Mouse (Mus musculus) intestine, postnatal 0 days (tissue): ENCODE data around the gene Olfr522. TPM values are rescaled to one million over a fixed set of nuclear protein-coding genes. Genes with fewer than 3 reads are reported as not detected.

Experiments used
- ATAC-seq: fragments of 200-750 bp; cut with Nextera tagmentation; 2 replicates; pipeline ENCODE4 v1.8.0; 2017; ENCODE audit warnings: mild to moderate bottlenecking, moderate TSS enrichment, moderate library complexity
- H3K27ac ChIP-seq: fragments of 300-500 bp; sonication (generic); 2 replicates; pipeline ENCODE4 v1.5.1; 2014; ENCODE audit warnings: mild to moderate bottlenecking, low read depth, low read length, moderate library complexity
- H3K27me3 ChIP-seq: fragments of 300-500 bp; sonication (generic); replicated peaks from 2 replicates; pipeline ENCODE4 v1.6.1; 2014; ENCODE audit warnings: low read length, mixed read lengths; ENCODE audit not compliant: control insufficient read depth, insufficient read depth
- H3K36me3 ChIP-seq: fragments of 300-500 bp; sonication (generic); 2 replicates; pipeline ENCODE4 v1.6.1; 2014; ENCODE audit warnings: mild to moderate bottlenecking, moderate library complexity; ENCODE audit not compliant: control insufficient read depth, insufficient read depth
- H3K4me1 ChIP-seq: fragments of 300-500 bp; sonication (generic); replicated peaks from 2 replicates; pipeline ENCODE4 v1.6.1; 2014; ENCODE audit warnings: antibody characterized with exemption, low read length, mixed read lengths; ENCODE audit not compliant: control insufficient read depth, insufficient read depth
- H3K4me2 ChIP-seq: fragments of 300-500 bp; sonication (generic); replicated peaks from 2 replicates; pipeline ENCODE4 v1.6.1; 2014; ENCODE audit warnings: low read depth, mild to moderate bottlenecking, moderate library complexity
- H3K4me3 ChIP-seq: fragments of 300-500 bp; sonication (generic); 2 replicates; pipeline ENCODE4 v1.5.1; 2014; ENCODE audit warnings: low read depth, low read length
- H3K9ac ChIP-seq: fragments of 300-500 bp; sonication (generic); 2 replicates; pipeline ENCODE4 v1.6.1; 2014; ENCODE audit warnings: mild to moderate bottlenecking, low read depth, low read length
- H3K9me3 ChIP-seq: fragments of 300-500 bp; sonication (generic); 2 replicates; pipeline ENCODE4 v1.6.1; 2016; ENCODE audit warnings: mixed run types; ENCODE audit not compliant: control insufficient read depth
- CTCF ChIP-seq: sonication (generic); IDR thresholded peaks from 2 replicates; pipeline ENCODE4 v1.5.1; 2016; ENCODE audit warnings: low read depth, mild to moderate bottlenecking, control low read depth, antibody characterized with exemption, moderate library complexity
- WGBS: fragments of 180-500 bp; shearing (Covaris S2); extraction: QIAGEN DNeasy Blood & Tissue Kit; methylation state at CpG from one replicate; pipeline ENCODE4 v1.1.7; 2014; 5-methylcytosine and 5-hydroxymethylcytosine counted together
- polyA plus RNA-seq: library from polyadenylated mRNA; unstranded; fragments of >200 nt; fragmentation: Nextera tagmentation; extraction: Ambion mirVana; gene quantifications from 2 replicates; pipeline ENCODE4 v1.2.1, GENCODE M21; 2015

Gene Olfr522
- polyA plus RNA-seq, 1 experiment from 2014 or later: not detected

- no peak for ATAC-seq
- Histone ChIP-seq H3K4me1 (no peaks in the 10 kb centered on the region), H3K27me3 (no peaks in the 10 kb centered on the region), H3K4me3 (no peak overlapping the region), H3K36me3 (no peaks in the 10 kb centered on the region), H3K9ac (no peak overlapping the region), H3K9me3 (no peaks in the 10 kb centered on the region), H3K27ac (no peak overlapping the region), H3K4me2 (no peak overlapping the region)
- TF ChIP-seq CTCF: no peak
- WGBS: 86% methylated on average over 3 of the region's 3 CpGs
These were observed 6.3 kb upstream of the Olfr522 start for GRCm38 (mm10) chr7:140170863-140171262.

DNA sequence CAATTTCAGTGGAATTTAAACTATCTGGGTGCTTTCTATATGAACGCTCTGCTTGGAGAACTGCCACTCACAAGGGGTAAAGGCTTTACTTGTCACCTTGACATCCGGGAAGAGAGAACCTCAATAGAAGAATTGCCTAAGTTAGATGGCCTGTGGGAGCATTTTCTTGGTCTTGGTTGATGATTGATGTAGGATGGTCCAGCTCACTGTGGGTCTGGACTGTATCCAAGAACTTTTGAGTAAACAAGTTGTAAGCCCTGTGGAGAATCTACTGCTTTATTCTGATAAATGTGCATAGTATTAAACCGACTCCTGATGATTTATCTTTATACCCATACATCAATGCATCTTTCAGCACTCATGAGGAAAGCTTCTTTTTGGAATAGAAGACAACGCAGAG lies 4.8 kb upstream of the Olfr522 start:
- Histone ChIP-seq H3K4me3 (no peak overlapping the region), H3K9ac (no peak overlapping the region), H3K4me1 (no peaks in the 10 kb centered on the region), H3K36me3 (no peaks in the 10 kb centered on the region), H3K27me3 (no peaks in the 10 kb centered on the region), H3K27ac (no peak overlapping the region), H3K4me2 (no peak overlapping the region), H3K9me3 (no peaks in the 10 kb centered on the region)
- 71% methylated on average over 4 of the region's 4 CpGs for WGBS
- ATAC-seq: no peak
- no peak for TF ChIP-seq CTCF

DNA sequence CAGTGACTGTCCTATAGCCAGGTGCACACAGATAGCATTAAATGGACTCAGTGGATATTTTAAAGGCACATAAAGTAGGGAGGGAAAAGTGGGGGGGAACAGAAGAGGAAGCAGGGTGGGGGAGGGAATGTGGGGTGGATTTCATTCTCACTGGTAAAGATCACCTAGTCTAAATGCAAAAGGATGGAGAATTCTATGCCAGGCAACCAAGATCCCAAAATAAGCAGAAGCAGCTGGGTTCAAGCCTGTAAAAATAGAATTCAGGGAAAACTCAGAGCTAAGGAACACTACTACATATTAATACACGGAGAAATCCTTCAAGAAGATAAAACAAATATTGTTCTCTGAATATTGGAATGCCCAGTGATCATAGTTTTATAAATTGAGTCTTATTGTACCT lies 3.4 kb upstream of the Olfr522 start:
- H3K36me3 ChIP-seq: no peaks in the 10 kb centered on the region
- H3K27ac ChIP-seq: no peak overlapping the region
- no peak for TF ChIP-seq CTCF
- H3K27me3 ChIP-seq: no peaks in the 10 kb centered on the region
- no peak for ATAC-seq
- H3K4me1 ChIP-seq: no peaks in the 10 kb centered on the region
- H3K9ac ChIP-seq: no peak overlapping the region
- H3K9me3 ChIP-seq: no peaks in the 10 kb centered on the region
- no peak overlapping the region for H3K4me3 ChIP-seq
- H3K4me2 ChIP-seq: no peak overlapping the region
- WGBS: 79% methylated on average over 1 of the region's 1 CpGs

DNA sequence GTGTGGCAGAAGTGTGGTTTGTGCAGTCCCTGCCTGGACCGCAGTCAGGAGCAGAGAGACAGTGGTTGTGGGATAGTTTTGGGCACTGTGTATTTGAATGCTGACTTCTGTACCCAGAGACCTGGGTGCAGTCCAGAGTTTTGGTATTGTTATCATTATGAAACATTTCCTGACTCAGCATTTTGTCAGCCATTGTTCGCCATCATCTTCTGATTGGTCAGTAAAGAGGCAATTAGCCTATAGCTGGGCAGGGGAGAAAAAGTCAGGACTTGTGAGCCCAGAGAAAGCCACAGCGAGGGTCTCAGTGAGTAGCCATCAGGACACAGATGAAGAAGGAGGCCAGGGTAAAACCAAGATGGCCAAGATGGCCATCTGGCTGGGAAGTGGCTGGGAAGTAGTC lies 4.2 kb downstream of the Olfr522 start:
- H3K4me3 ChIP-seq: no peak overlapping the region
- H3K9me3 ChIP-seq: no peaks in the 10 kb centered on the region
- H3K27ac ChIP-seq: no peak overlapping the region
- peaks cover 1% of the 10 kb centered on the region; the same call in 1 of the 2 replicates for H3K27me3 ChIP-seq
- no peaks in the 10 kb centered on the region for H3K4me1 ChIP-seq
- ATAC-seq: no peak
- no peaks in the 10 kb centered on the region for H3K36me3 ChIP-seq
- WGBS: 81% methylated on average over 3 of the region's 3 CpGs
- H3K9ac ChIP-seq: no peak overlapping the region
- TF ChIP-seq CTCF: no peak
- no peak overlapping the region for H3K4me2 ChIP-seq

DNA sequence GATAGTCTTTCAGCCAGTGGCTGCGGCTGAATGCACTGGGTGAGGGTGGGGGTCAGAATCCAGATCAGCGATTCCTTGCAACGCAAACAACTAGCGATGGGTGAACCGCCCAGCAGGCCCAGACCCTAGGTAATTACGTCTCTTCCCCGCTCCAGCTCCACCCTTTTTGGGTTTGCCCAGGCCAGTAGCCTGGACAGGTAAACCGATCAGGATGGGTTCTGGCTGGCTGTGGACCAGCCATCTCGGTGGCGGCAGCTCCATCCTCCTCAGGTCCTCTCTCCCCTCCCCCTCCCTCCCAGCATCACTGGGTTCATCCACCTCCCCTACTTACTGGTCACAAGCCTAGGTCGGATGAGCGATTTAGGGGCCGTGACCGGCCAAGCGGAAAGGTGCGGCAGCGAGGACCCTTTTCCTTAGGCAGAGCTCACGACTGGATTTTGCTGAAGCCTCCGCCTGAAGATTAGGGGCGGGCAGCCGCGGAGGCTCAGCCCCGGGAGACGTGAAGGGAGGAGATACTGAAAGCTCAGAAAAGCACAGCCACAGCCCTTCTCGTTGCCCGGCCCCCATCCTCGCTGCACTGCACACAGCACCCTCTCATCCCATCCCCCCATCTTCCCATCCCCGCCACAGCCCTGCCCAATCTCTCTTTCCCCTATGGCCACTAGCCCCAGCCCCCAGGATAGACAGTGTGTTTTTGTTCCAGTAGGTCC lies 10.2 kb downstream of the Olfr522 start, which contains the start of gene Sprn:
Gene Sprn, minus strand, starts transcription at position 660 of the 710 bp plus-strand sequence.
- peaks cover 18% of the 10 kb centered on the region for H3K27me3 ChIP-seq
- ATAC-seq: no peak
- no peaks in the 10 kb centered on the region for H3K4me1 ChIP-seq
- H3K36me3 ChIP-seq: no peaks in the 10 kb centered on the region
- no peaks in the 10 kb centered on the region for H3K9me3 ChIP-seq
- peak within 1 kb of the TSS; percentile 20 for H3K4me3 ChIP-seq
- WGBS: 4% methylated on average over 28 of the region's 28 CpGs
- peak within 1 kb of the TSS; percentile 30 for H3K4me2 ChIP-seq
- H3K9ac ChIP-seq: no peak within 1 kb of the TSS
- no peak for TF ChIP-seq CTCF
- no peak within 1 kb of the TSS for H3K27ac ChIP-seq

DNA sequence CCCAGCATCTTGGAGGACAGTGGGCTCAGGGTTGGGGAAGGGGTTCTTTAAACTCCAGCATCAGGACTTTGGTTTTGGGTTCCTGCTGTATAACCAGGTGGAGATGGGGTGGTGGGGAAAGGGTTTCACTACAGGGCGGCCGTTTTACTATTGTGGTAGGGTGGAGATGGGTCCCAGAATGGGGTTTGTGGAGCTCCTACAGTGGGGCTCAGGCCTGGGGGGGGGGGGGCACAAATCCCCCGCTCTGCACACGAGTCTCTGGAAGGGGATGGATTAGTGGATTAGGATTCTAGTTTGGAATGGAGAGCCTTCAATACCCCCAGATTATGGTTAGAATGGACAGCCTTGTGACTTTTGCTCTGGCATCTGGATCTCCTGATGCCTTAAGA lies 10.7 kb downstream of the Olfr522 start:
- no peaks in the 10 kb centered on the region for H3K9me3 ChIP-seq
- no peak overlapping the region for H3K9ac ChIP-seq
- H3K27me3 ChIP-seq: peaks cover 18% of the 10 kb centered on the region
- TF ChIP-seq CTCF: no peak
- no peak for ATAC-seq
- no peak overlapping the region for H3K4me2 ChIP-seq
- H3K4me3 ChIP-seq: no peak overlapping the region
- no peak overlapping the region for H3K27ac ChIP-seq
- WGBS: 34% methylated on average over 4 of the region's 4 CpGs
- no peaks in the 10 kb centered on the region for H3K36me3 ChIP-seq
- H3K4me1 ChIP-seq: no peaks in the 10 kb centered on the region
